Mouse (Mus musculus): Measurements from ENCODE around the gene Kif2a. TPM values are rescaled to one million over a fixed set of nuclear protein-coding genes. Genes with fewer than 3 reads are reported as not detected.

Gene Kif2a
- total and polyA plus RNA-seq, 3 experiments, result 18.0 to 310 (median 135) TPM

- TF ChIP-seq ELF1 (IDR thresholded peaks at IDR 0.05; ENCODE audit: low read depth, low read length) (no peak), GATA1 (IDR thresholded peaks at IDR 0.05; ENCODE audit: low read depth, low read length) (no peak), POLR2AphosphoS2 (IDR thresholded peaks at IDR 0.05; ENCODE audit: low read length) (no peak)
Measured at GRCm38 (mm10) chr13:107035078-107035477, 13.2 kb upstream of the Kif2a start (continued).

DNA sequence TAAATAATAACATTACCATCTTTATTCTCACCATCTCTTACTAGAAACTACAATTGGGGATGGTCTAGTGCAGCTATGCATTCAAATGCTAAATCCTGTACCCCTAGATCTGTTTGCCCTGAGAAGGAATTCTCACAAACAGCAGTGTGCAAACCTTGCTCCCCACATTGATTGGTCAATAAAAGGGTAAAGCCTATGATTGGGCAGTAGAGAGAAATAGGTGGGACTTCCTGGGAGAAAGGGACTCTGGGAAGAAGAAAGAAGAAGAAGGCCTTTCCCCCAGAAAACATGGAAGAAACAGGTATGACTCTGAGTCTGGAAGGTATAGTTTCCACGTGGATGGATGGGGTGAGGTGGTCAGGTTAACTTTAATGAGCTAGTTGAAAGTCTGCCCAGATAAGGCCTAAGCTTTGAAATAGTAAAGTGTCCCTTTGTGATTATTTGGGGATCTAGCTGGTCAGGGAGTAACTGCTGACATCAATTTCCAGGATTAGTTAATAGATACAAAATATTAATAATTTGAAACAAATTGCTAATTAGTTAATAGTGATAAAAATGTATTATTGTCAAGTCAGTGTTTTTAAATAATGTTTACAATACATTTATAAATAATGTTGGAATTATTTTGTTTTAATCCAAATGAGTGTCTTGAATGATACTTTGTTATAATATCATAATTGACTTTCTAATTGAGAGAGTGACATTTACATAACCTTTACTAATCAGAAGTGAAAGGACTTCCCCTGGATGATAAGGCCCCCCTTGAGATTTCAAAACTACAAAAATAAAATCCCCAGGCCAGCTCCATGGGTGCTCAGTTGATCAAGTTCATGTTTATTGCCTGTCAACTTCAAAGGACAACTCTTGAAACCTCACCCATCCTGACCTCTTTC is 12.3 kb upstream of the Kif2a start:
- peaks cover 6 to 24% of the 10 kb centered on the region in 2 experiments for H3K4me1 ChIP-seq (ENCODE audit: control insufficient read depth in 1 of 2, insufficient read depth in 2 of 2, low read length in 2 of 2)
- H3K9ac ChIP-seq (ENCODE audit: control insufficient read depth, low read depth, low read length, poor library complexity, severe bottlenecking), result peak overlapping the region; percentile 93
- peak overlapping the region; percentile 78 to 86 for H3K4me3 ChIP-seq (ENCODE audit: control insufficient read depth in 1 of 2, insufficient read depth in 1 of 2, low read depth in 2 of 2, low read length in 2 of 2)
- peaks cover 0 to 28% of the 10 kb centered on the region in 2 experiments; a peak in 2 of 4 replicates for H3K36me3 ChIP-seq (ENCODE audit: control insufficient read depth in 1 of 2, insufficient read depth in 2 of 2, low read length in 2 of 2)
- H3K9me3 ChIP-seq (replicated peaks; ENCODE audit: insufficient read depth, low read length), result no peaks in the 10 kb centered on the region
- peaks cover 1% of the 10 kb centered on the region; the same call in 1 of the 2 replicates for H3K79me2 ChIP-seq (ENCODE audit: control insufficient read depth, insufficient read depth, low read length, poor library complexity)
- DNase-seq (ENCODE audit: low read depth, low spot score), result peak; percentile 95
- peak overlapping the region; percentile 94 for H3K27ac ChIP-seq (ENCODE audit: control insufficient read depth, low read depth, low read length)
- H3K27me3 ChIP-seq (ENCODE audit: control insufficient read depth in 1 of 2, insufficient read depth in 2 of 2, low read length in 2 of 2), result no peaks in the 10 kb centered on the region
- TF ChIP-seq POLR2AphosphoS5 (IDR thresholded peaks at IDR 0.05; ENCODE audit: borderline replicate concordance, low read depth, low read length), result peak; percentile 70; the same call in 1 of the 2 replicates
- TF ChIP-seq CHD1 (IDR thresholded peaks at IDR 0.05; ENCODE audit: low read depth, low read length), result peak; percentile 98
- TF ChIP-seq E2F4 (IDR thresholded peaks at IDR 0.05; ENCODE audit: borderline replicate concordance, low read depth, low read length), result no peak
- TF ChIP-seq MAFK (IDR thresholded peaks at IDR 0.05; ENCODE audit: borderline replicate concordance, low read depth, low read length), result no peak
- TF ChIP-seq MXI1 (IDR thresholded peaks at IDR 0.05; ENCODE audit: low read depth, low read length), result peak; percentile 85
- TF ChIP-seq SIN3A (IDR thresholded peaks at IDR 0.05; ENCODE audit: low read length), result peak; percentile 68
- no peak for TF ChIP-seq ZKSCAN1 (IDR thresholded peaks at IDR 0.05; ENCODE audit: low read depth, low read length)
- peak; percentile 69; the same call in 1 of the 2 replicates for TF ChIP-seq ELF1 (IDR thresholded peaks at IDR 0.05; ENCODE audit: low read depth, low read length)
- no peak for TF ChIP-seq ZNF384 (IDR thresholded peaks at IDR 0.05; ENCODE audit: low read depth, low read length)
- TF ChIP-seq CHD2 (IDR thresholded peaks at IDR 0.05; ENCODE audit: low read length), result no peak
- peak in 1 of 2 experiments; percentile 7; a peak in 1 of 4 replicates for TF ChIP-seq EP300 (IDR thresholded peaks at IDR 0.05; ENCODE audit: low read depth in 1 of 2, low read length in 2 of 2)
- TF ChIP-seq ZMIZ1 (IDR thresholded peaks at IDR 0.05; ENCODE audit: low read depth, low read length), result peak; percentile 92
- TF ChIP-seq USF2 (IDR thresholded peaks at IDR 0.05; ENCODE audit: borderline replicate concordance in 1 of 2, insufficient read depth in 1 of 2, low read depth in 1 of 2, low read length in 2 of 2), result no peak
- TF ChIP-seq TBP (IDR thresholded peaks at IDR 0.05; ENCODE audit: low read depth, low read length), result peak; percentile 96
- TF ChIP-seq NRF1 (IDR thresholded peaks at IDR 0.05; ENCODE audit: insufficient read depth, low read depth, low read length, poor library complexity, severe bottlenecking), result no peak
- no peak for TF ChIP-seq GABPA (IDR thresholded peaks at IDR 0.05; ENCODE audit: low read depth, low read length)
- TF ChIP-seq MYC (IDR thresholded peaks at IDR 0.05; ENCODE audit: low read depth, low read length), result peak; percentile 98
- TF ChIP-seq MYB (IDR thresholded peaks at IDR 0.05; ENCODE audit: low read depth, low read length), result no peak
- no peak for TF ChIP-seq SMC3 (IDR thresholded peaks at IDR 0.05; ENCODE audit: low read depth, low read length)
- TF ChIP-seq KAT2A (conservative IDR thresholded peaks at IDR 0.05; ENCODE audit: low read depth, low read length), result peak; percentile 67
- TF ChIP-seq HCFC1 (IDR thresholded peaks at IDR 0.05; ENCODE audit: low read depth, low read length), result peak; percentile 88
- no peak for TF ChIP-seq TAL1 (IDR thresholded peaks at IDR 0.05; ENCODE audit: low read length)
- no peak for TF ChIP-seq UBTF (IDR thresholded peaks at IDR 0.05; ENCODE audit: borderline replicate concordance, insufficient read depth, low read depth, low read length)
- TF ChIP-seq ZC3H11A (IDR thresholded peaks at IDR 0.05; ENCODE audit: low read depth, low read length), result no peak
- TF ChIP-seq USF1 (IDR thresholded peaks at IDR 0.05; ENCODE audit: low read depth, low read length), result no peak
- TF ChIP-seq CTCF (IDR thresholded peaks at IDR 0.05 in 2 of 3, conservative IDR thresholded peaks at IDR 0.05 in 1 of 3; ENCODE audit: control insufficient read depth in 1 of 3, insufficient read depth in 1 of 3, low read depth in 2 of 3, low read length in 3 of 3, poor library complexity in 1 of 3, severe bottlenecking in 1 of 3), result no peak
- peak; percentile 83 for TF ChIP-seq MAX (IDR thresholded peaks at IDR 0.05; ENCODE audit: low read length)
- TF ChIP-seq NELFE (IDR thresholded peaks at IDR 0.05; ENCODE audit: low read depth, low read length), result peak; percentile 86
- TF ChIP-seq MAZ (IDR thresholded peaks at IDR 0.05; ENCODE audit: low read depth, low read length), result no peak
- TF ChIP-seq RAD21 (IDR thresholded peaks at IDR 0.05; ENCODE audit: low read depth, low read length), result no peak
- 0 out of 2 replicates have a peak, but pooled peaks have one; percentile 14 for TF ChIP-seq GATA1 (IDR thresholded peaks at IDR 0.05; ENCODE audit: low read depth, low read length)
- TF ChIP-seq RCOR1 (IDR thresholded peaks at IDR 0.05; ENCODE audit: low read depth, low read length), result no peak; the same call in 1 of the 2 replicates

Measured in MEL (cell line).